ENCODE assay signal across 8 mouse cellular contexts in genomic region chr4:31972181-31972580, GRCm38 (mm10). TPM values are rescaled to one million over a fixed set of nuclear protein-coding genes. Genes with fewer than 3 reads are reported as not detected.
DNase-seq lines count a peak whose midpoint lies in the region; ATAC-seq and TF ChIP-seq lines count a peak whose summit lies in the region.
"Had no signal": no experiment of that assay in that cellular context is flagged by ENCODE, and none has a peak within 500 bp of the region (broad histone marks: within the 10 kb centered on the region; RNA-seq: fewer than 3 reads in every experiment).

No protein-coding gene starts in this region.

- no peak for TF ChIP-seq POLR2A in brain, embryonic 14.5 days (IDR thresholded peaks at IDR 0.05; ENCODE audit: borderline replicate concordance, extremely low read depth, insufficient read depth, insufficient read length, poor library complexity, severe bottlenecking)

- no peak overlapping the region for H3K27ac ChIP-seq in intestine, postnatal 0 days (ENCODE audit: low read depth, low read length)
- no peak overlapping the region for H3K27ac ChIP-seq in intestine, embryonic 16.5 days (ENCODE audit: low read length)

- 63% methylated on average over 6 of the region's 6 CpGs for WGBS in intestine, postnatal 0 days
- WGBS in intestine, embryonic 16.5 days: 59% methylated on average over 6 of the region's 6 CpGs

- H3K9ac ChIP-seq in intestine, postnatal 0 days (ENCODE audit: low read depth, low read length): no peak overlapping the region
- no peak overlapping the region for H3K9ac ChIP-seq in intestine, embryonic 16.5 days (ENCODE audit: low read depth, low read length)

- no peak for ATAC-seq in intestine, postnatal 0 days
- no peak for ATAC-seq in intestine, embryonic 16.5 days
- ATAC-seq: hindbrain, embryonic 16.5 days had no signal

- no peaks in the 10 kb centered on the region for H3K27me3 ChIP-seq in intestine, postnatal 0 days (replicated peaks; ENCODE audit: control insufficient read depth, insufficient read depth, low read length)
- no peaks in the 10 kb centered on the region for H3K27me3 ChIP-seq in intestine, embryonic 16.5 days (replicated peaks; ENCODE audit: control insufficient read depth, insufficient read depth, low read length)

- 0 out of 2 replicates have a peak, but pooled peaks cover 3% of the 10 kb centered on the region for H3K36me3 ChIP-seq in intestine, postnatal 0 days (ENCODE audit: control insufficient read depth, insufficient read depth)
- peaks cover 3% of the 10 kb centered on the region; the same call in 1 of the 2 replicates for H3K36me3 ChIP-seq in intestine, embryonic 16.5 days (ENCODE audit: control insufficient read depth, insufficient read depth, low read length)

- DNase-seq in spleen, postnatal 36 days (ENCODE audit: low spot score in 2 of 2): peak; percentile 7 to 18
- DNase-seq in spleen, postnatal 14 days (ENCODE audit: low spot score in 2 of 2): no peak
- DNase-seq in brain, embryonic 14.5 days (ENCODE audit: low read depth): peak; percentile 64
- peak; percentile 36 for DNase-seq in thymus, postnatal 4 days
- no peak for DNase-seq in adrenal gland, postnatal 10 days

- no peak overlapping the region for H3K4me3 ChIP-seq in intestine, postnatal 0 days (ENCODE audit: low read depth, low read length)
- no peak overlapping the region for H3K4me3 ChIP-seq in intestine, embryonic 16.5 days (ENCODE audit: low read length)

- H3K4me1 ChIP-seq in intestine, postnatal 0 days (replicated peaks; ENCODE audit: control insufficient read depth, insufficient read depth, low read length): no peaks in the 10 kb centered on the region
- H3K4me1 ChIP-seq in intestine, embryonic 16.5 days (ENCODE audit: control insufficient read depth, insufficient read depth, low read length): no peaks in the 10 kb centered on the region

- no peak overlapping the region for H3K4me2 ChIP-seq in intestine, postnatal 0 days (replicated peaks; ENCODE audit: low read depth)
- no peak overlapping the region for H3K4me2 ChIP-seq in intestine, embryonic 16.5 days (ENCODE audit: low read depth, low read length)

- TF ChIP-seq CTCF in intestine, postnatal 0 days (IDR thresholded peaks at IDR 0.05; ENCODE audit: low read depth): peak; percentile 59
- peak; percentile 39; the same call in 1 of the 2 replicates for TF ChIP-seq CTCF in brain, embryonic 14.5 days (IDR thresholded peaks at IDR 0.05; ENCODE audit: borderline replicate concordance, extremely low read depth, insufficient read depth, insufficient read length)

- no peaks in the 10 kb centered on the region for H3K9me3 ChIP-seq in intestine, postnatal 0 days (ENCODE audit: control insufficient read depth)
- no peaks in the 10 kb centered on the region for H3K9me3 ChIP-seq in intestine, embryonic 16.5 days (ENCODE audit: control insufficient read depth, low read length)

RNA-seq across cellular contexts. Expression of gene Map3k7, which starts 8.3 kb away (rescaled TPM):
- polyA plus RNA-seq in intestine, postnatal 0 days (2015; fragmentation: Nextera tagmentation; extraction: Ambion mirVana): 11.9 and 12.0 TPM in 2 replicates
- 5.3 and 13.8 TPM in 2 replicates for polyA plus RNA-seq in intestine, embryonic 16.5 days (2015; fragmentation: Nextera tagmentation; extraction: Ambion mirVana)
- 51.7 and 59.4 TPM in 2 replicates for polyA plus RNA-seq in brain, embryonic 14.5 days (2012; rRNA removed)
- total RNA-seq in adrenal gland, postnatal 10 days (2021): 10 to 100 TPM; 36.6 to 43.3 TPM

Comparison
In these comparisons a context has a peak if more than half of its experiments do, and no peak if none do; other contexts are left out.
1. DNase-seq: peak in spleen, postnatal 36 days (2 of 2), brain, embryonic 14.5 days (single experiment) and thymus, postnatal 4 days (single experiment); none in spleen, postnatal 14 days (0 of 2) and adrenal gland, postnatal 10 days (single experiment).